Mouse (Mus musculus) thymus, adult 2 months (tissue): Measurements from ENCODE around the gene Fam228b.

Experiments used
- CTCF ChIP-seq: fragments of 200-500 bp; IDR thresholded peaks from 2 replicates; pipeline ENCODE4 v1.5.1; 2012; ENCODE audit warnings: mild to moderate bottlenecking, control low read depth, low read length, moderate library complexity, borderline replicate concordance; ENCODE audit not compliant: control insufficient read depth, poor library complexity, insufficient read depth; ENCODE audit errors: extremely low read depth
- POLR2A ChIP-seq: fragments of 200-500 bp; IDR thresholded peaks from 2 replicates; pipeline ENCODE4 v1.6.1; 2012; ENCODE audit warnings: mild to moderate bottlenecking, low read length, control low read depth, moderate library complexity; ENCODE audit not compliant: control insufficient read depth, poor library complexity, insufficient read depth; ENCODE audit errors: extremely low read depth

DNA sequence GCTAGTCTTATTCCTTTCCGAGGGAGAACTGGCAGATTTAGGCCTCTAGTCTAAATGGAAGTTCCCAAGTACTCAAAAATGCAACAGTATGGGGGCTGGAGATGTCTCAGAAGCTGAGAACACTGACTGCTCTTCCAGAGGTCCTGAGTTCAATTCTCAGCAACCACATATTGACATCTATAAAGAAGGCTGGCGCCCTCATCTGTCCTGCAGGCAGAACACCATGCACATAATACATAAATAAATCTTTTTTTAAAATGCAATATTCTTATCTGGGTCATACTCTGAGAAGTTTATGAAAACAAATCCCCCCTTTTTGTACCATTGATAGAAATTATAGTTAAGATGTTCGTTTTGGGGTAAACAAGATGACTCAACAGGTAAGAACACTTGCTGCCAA is 26.9 kb downstream of the Fam228b start:
- TF ChIP-seq POLR2A (no peak), CTCF (no peak)
